Mouse (Mus musculus): ENCODE measurements around the gene Rgs9. TPM values are rescaled to one million over a fixed set of nuclear protein-coding genes. Genes with fewer than 3 reads are reported as not detected.
"Not testable (repeated sequence)": the region's sequence is repeated elsewhere in the genome, so short reads cannot be mapped to it uniquely, and the experiment has no call there.

The Rgs9 gene
- polyA plus RNA-seq (2014; fragmentation: Nextera tagmentation; extraction: Ambion mirVana), result 0.40 and 0.72 TPM in 2 replicates

DNA sequence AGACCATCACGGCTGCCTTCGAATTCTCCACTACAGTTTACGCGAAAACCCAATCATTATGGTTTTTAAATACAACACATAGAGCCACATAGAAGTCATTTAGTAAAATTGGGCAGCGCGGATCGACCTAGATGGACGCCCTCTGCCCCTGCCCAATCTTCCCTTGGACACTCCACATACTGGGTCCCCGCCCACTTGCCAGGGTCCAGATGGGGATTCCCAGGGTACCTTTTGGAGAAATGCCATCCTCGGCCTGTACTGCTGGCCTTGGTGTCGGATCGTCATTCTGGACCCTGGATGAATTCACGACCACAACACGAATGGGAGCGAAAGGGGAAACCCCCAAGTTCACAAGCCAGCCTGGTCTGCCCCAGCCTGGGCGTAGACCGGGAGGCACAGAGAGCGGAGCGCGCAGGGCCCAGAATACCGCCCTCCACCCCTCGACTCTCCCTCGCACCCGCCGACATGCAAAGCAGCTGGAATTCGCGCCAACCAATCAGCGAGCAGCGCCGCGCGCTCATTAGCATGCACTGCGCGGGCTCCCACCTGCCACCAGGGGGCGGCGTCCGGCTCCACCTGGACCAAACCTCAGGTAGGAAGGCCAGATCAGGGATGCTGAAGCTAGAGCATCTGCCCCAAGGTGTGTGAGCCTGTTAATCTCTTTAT, at the start of gene Rgs9:
Gene Rgs9, minus strand, starts transcription at position 420 of the 666 bp plus-strand sequence.
- H3K27me3 ChIP-seq (ENCODE audit: control insufficient read depth, insufficient read depth, low read length), result peaks cover 22% of the 10 kb centered on the region
- no peaks in the 10 kb centered on the region for H3K36me3 ChIP-seq (ENCODE audit: control insufficient read depth, insufficient read depth, low read length)
- H3K9ac ChIP-seq (ENCODE audit: low read depth, low read length), result no peak within 1 kb of the TSS

DNA sequence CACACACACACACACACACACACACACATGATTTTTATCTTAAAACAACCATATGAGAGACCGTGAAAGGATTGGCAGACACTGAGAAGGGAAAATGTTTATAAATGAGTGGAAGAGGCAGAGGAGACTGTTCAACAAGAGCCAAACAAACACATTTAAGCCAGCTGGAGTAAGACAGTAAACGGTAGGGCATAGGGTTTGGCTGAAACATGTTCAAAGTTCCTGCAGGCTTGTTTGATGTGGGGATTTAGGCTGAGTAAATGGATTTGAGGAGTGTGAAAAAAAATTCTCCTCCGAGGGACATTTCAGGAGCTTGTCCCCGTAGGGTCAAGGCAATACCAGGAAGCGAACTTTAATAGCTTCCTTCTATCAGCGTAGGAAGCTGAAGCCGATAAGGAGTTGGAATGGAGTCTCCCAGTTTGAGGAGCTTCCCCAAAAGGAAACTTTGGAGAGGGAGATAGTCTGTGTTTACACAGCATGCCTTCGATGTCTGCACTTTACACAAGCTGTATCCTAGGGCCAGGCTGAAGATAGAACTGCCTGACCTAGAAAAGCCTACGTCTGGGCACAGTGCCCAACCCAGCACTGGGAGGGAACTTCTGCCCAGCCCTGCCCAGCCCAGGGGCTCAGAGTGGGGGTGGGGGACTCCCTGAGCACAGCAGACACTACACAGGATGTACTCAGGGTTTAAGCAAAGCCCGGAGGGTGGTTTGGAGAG, 49.5 kb upstream of the Rgs9 start:
- Histone ChIP-seq H3K4me3 (ENCODE audit: low read depth, low read length) (no peak overlapping the region), H3K9me3 (replicated peaks; ENCODE audit: control insufficient read depth, low read length) (no peaks in the 10 kb centered on the region), H3K36me3 (ENCODE audit: control insufficient read depth, insufficient read depth, low read length) (no peaks in the 10 kb centered on the region), H3K4me1 (ENCODE audit: control insufficient read depth, insufficient read depth, low read length) (peaks cover 43% of the 10 kb centered on the region), H3K9ac (ENCODE audit: low read depth, low read length) (peak overlapping the region; percentile 46; the same call in 1 of the 2 replicates), H3K4me2 (peak overlapping the region; percentile 46), H3K27ac (ENCODE audit: low read depth, low read length) (peak overlapping the region; percentile 64), H3K27me3 (ENCODE audit: control insufficient read depth, insufficient read depth, low read length) (no peaks in the 10 kb centered on the region)
- peak; percentile 84 for ATAC-seq (replicated peaks; ENCODE audit: insufficient number of reproducible peaks, low FRiP score, low TSS enrichment)
- WGBS (ENCODE audit: insufficient replicate concordance), result 16% methylated on average over 10 of the region's 10 CpGs

More for the DNA sequence above, at the start of gene Rgs9:
- Histone ChIP-seq H3K27ac (ENCODE audit: low read depth, low read length) (no peak within 1 kb of the TSS), H3K4me3 (ENCODE audit: low read depth, low read length) (peak within 1 kb of the TSS; percentile 30), H3K4me2 (peak within 1 kb of the TSS; percentile 67), H3K4me1 (ENCODE audit: control insufficient read depth, insufficient read depth, low read length) (no peaks in the 10 kb centered on the region), H3K9me3 (replicated peaks; ENCODE audit: control insufficient read depth, low read length) (no peaks in the 10 kb centered on the region)
- 8% methylated on average over 37 of the region's 37 CpGs for WGBS (ENCODE audit: insufficient replicate concordance)
- peak; percentile 86 for ATAC-seq (replicated peaks; ENCODE audit: insufficient number of reproducible peaks, low FRiP score, low TSS enrichment)

DNA sequence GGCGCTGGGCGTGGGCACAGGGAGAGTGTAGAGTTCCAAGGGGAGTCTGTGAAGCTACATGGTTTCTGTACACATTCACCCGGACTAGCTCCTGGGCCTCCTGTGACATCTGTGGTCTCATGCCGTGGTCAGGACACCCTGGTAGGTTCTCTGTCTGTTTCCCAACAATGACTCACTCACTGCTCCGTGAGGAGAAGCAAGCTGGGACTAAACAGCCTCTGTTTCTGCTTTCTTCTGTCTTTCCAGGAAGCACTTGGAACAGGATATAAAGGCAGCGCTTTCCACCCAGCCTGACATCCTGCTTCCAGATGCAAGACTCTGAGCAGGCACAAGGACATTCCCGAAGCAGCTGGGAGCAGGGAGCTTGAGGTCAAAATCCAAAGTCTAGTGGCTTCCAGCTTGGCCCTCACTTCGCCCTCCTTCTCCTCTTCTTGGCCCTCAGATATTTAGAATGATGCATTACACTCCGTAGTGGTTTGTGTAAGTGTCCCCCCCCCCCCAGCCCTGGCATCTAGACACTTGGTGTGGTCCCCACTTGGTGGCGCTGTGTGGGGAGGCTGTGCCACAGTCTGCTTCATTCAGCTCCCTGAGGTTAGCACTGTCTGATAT, 46.2 kb upstream of the Rgs9 start:
- Histone ChIP-seq H3K36me3 (ENCODE audit: control insufficient read depth, insufficient read depth, low read length) (no peaks in the 10 kb centered on the region), H3K27ac (ENCODE audit: low read depth, low read length) (peak overlapping the region; percentile 76), H3K4me2 (peak overlapping the region; percentile 55), H3K4me3 (ENCODE audit: low read depth, low read length) (peak overlapping the region; percentile 19), H3K9ac (ENCODE audit: low read depth, low read length) (no peak overlapping the region), H3K4me1 (ENCODE audit: control insufficient read depth, insufficient read depth, low read length) (peaks cover 38% of the 10 kb centered on the region), H3K9me3 (replicated peaks; ENCODE audit: control insufficient read depth, low read length) (no peaks in the 10 kb centered on the region), H3K27me3 (ENCODE audit: control insufficient read depth, insufficient read depth, low read length) (no peaks in the 10 kb centered on the region)
- WGBS (ENCODE audit: insufficient replicate concordance), result 16% methylated on average over 10 of the region's 10 CpGs
- ATAC-seq (replicated peaks; ENCODE audit: insufficient number of reproducible peaks, low FRiP score, low TSS enrichment), result no peak

DNA sequence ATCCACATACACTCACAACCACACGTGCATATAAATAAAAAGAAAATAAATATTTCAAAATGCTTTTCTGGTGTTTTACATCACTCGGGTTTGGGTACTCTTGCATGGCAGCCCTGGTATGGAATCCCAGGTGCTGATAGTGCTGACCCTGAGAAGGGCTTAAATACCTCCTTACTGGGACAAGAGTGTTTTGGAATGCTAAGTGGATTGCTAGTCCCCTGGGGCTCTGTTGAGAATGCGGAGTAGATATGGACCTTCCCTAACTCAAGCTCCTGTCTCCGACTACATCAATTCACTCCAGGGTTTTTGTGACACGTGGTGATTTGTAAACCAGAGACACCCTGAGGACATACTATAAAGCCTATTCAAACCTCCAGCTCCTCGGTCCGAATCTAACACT, 45.6 kb upstream of the Rgs9 start:
- Histone ChIP-seq H3K9me3 (replicated peaks; ENCODE audit: control insufficient read depth, low read length) (no peaks in the 10 kb centered on the region), H3K36me3 (ENCODE audit: control insufficient read depth, insufficient read depth, low read length) (no peaks in the 10 kb centered on the region), H3K9ac (ENCODE audit: low read depth, low read length) (no peak overlapping the region), H3K4me3 (ENCODE audit: low read depth, low read length) (peak overlapping the region; percentile 19), H3K4me1 (ENCODE audit: control insufficient read depth, insufficient read depth, low read length) (peaks cover 38% of the 10 kb centered on the region), H3K27me3 (ENCODE audit: control insufficient read depth, insufficient read depth, low read length) (no peaks in the 10 kb centered on the region), H3K27ac (ENCODE audit: low read depth, low read length) (peak overlapping the region; percentile 76), H3K4me2 (peak overlapping the region; percentile 55)
- no peak for ATAC-seq (replicated peaks; ENCODE audit: insufficient number of reproducible peaks, low FRiP score, low TSS enrichment)
- 19% methylated on average over 7 of the region's 7 CpGs for WGBS (ENCODE audit: insufficient replicate concordance)

DNA sequence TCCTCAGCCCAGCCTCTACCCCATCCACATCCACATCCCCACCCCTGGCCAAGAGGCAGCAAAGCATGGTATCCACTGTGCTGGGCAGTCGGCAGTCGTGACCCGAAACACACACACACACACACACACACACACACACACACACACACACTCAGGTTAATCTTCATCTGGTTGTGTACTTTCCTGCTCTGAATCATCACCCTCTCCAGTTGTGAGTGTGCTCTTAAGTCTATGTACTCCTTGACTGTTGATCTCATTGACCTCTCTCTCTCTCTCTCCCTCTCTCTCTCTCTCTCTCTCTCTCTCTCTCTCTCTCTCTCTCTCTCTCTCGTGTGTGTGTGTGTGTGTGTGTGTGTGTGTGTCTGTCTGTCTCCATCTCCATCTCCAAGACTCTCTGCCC, 44.7 kb upstream of the Rgs9 start:
- H3K9ac ChIP-seq (ENCODE audit: low read depth, low read length); H3K36me3 ChIP-seq (ENCODE audit: control insufficient read depth, insufficient read depth, low read length); H3K9me3 ChIP-seq (replicated peaks; ENCODE audit: control insufficient read depth, low read length); H3K27ac ChIP-seq (ENCODE audit: low read depth, low read length); H3K4me3 ChIP-seq (ENCODE audit: low read depth, low read length); H3K27me3 ChIP-seq (ENCODE audit: control insufficient read depth, insufficient read depth, low read length); ATAC-seq (replicated peaks; ENCODE audit: insufficient number of reproducible peaks, low FRiP score, low TSS enrichment); H3K4me2 ChIP-seq: not testable (repeated sequence)
- WGBS (ENCODE audit: insufficient replicate concordance), result 84% methylated on average over 3 of the region's 4 CpGs
- H3K4me1 ChIP-seq (ENCODE audit: control insufficient read depth, insufficient read depth, low read length), result peaks cover 29% of the 10 kb centered on the region

DNA sequence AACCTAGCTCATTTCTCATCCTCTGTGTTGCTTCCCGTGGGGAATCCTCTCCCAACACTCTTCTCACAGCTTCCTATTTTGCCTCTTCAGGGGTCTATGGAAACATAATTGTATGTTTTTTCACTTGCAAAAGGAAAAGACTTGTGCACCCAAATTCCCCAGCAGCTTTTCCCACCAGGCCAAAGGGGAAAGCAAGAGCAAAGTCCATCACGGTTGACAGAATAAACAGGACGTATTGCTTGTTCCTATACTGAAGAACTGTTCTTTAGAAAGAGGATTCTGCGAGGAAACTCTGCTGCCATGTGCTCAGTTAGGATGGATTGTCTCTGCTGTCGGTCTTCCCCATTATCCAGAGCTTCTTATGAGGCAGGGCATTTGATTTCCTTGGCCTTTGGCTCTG, 42.6 kb upstream of the Rgs9 start:
- no peak for ATAC-seq (replicated peaks; ENCODE audit: insufficient number of reproducible peaks, low FRiP score, low TSS enrichment)
- no peak overlapping the region for H3K27ac ChIP-seq (ENCODE audit: low read depth, low read length)
- H3K4me1 ChIP-seq (ENCODE audit: control insufficient read depth, insufficient read depth, low read length), result peaks cover 18% of the 10 kb centered on the region
- no peak overlapping the region for H3K4me2 ChIP-seq
- WGBS (ENCODE audit: insufficient replicate concordance), result 77% methylated on average over 5 of the region's 5 CpGs
- H3K9me3 ChIP-seq (replicated peaks; ENCODE audit: control insufficient read depth, low read length), result no peaks in the 10 kb centered on the region
- H3K36me3 ChIP-seq (ENCODE audit: control insufficient read depth, insufficient read depth, low read length), result no peaks in the 10 kb centered on the region
- no peak overlapping the region for H3K9ac ChIP-seq (ENCODE audit: low read depth, low read length)
- H3K4me3 ChIP-seq (ENCODE audit: low read depth, low read length), result no peak overlapping the region
- H3K27me3 ChIP-seq (ENCODE audit: control insufficient read depth, insufficient read depth, low read length), result no peaks in the 10 kb centered on the region

DNA sequence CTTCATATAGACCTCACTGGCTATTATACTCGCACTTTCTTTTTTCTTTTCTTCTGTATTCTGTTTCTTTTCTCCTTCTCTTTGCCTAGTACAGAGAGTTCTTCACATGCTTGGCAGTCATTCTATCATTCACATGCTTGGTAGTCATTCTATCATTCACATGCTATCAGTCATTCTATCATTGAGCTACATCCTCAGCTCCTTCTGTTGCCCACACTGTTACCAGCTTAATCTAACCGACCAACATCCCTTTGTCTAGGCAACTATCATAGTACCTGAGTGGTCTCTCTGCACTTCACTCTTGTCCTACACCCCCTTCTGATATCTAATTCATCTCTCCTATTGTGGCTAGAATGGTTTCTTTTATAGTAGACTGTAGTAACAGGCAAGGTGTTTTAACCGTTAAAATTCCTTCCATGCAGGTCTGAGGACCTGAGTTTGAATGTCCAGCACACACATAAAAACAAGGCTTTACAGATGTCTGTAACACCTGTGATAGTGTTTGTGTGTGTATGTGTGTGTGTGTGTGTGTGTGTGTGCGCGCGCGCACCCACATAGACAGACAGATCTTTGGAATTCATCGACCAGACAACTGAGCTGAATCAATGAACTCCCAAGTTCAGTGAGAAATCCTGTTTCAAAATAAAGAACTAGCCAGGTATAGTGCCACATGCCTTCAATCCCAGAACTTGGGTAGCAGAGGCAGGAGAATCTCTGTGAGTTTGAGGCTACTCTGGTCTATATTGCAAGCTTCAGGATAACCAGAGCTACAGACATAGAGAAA, 41.4 kb upstream of the Rgs9 start:
- Histone ChIP-seq H3K4me3 (ENCODE audit: low read depth, low read length) (no peak overlapping the region), H3K9ac (ENCODE audit: low read depth, low read length) (no peak overlapping the region), H3K4me2 (no peak overlapping the region), H3K4me1 (ENCODE audit: control insufficient read depth, insufficient read depth, low read length) (peaks cover 13% of the 10 kb centered on the region), H3K9me3 (replicated peaks; ENCODE audit: control insufficient read depth, low read length) (no peaks in the 10 kb centered on the region), H3K27ac (ENCODE audit: low read depth, low read length) (no peak overlapping the region), H3K27me3 (ENCODE audit: control insufficient read depth, insufficient read depth, low read length) (no peaks in the 10 kb centered on the region), H3K36me3 (ENCODE audit: control insufficient read depth, insufficient read depth, low read length) (no peaks in the 10 kb centered on the region)
- 89% methylated on average over 8 of the region's 8 CpGs for WGBS (ENCODE audit: insufficient replicate concordance)
- ATAC-seq (replicated peaks; ENCODE audit: insufficient number of reproducible peaks, low FRiP score, low TSS enrichment), result no peak

DNA sequence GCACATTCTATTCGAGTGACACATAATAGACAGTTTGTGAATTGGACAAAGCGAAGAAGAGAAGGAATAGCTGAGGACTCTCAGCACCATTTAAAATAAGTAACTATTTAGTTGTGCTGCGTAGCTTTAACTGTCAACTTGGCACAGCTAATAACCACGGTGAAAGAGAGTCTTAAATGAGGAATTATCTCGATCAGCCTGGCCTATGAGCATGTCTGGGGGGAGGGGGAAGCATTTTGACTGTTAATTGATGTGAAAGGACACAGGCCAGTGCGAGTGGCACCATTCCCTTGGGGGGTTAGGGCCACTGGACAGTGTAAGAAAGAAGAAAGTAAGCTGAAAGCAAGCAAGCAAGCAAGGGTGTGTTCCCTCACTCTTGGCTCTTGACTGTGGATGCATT, 38.0 kb upstream of the Rgs9 start:
- no peaks in the 10 kb centered on the region for H3K9me3 ChIP-seq (replicated peaks; ENCODE audit: control insufficient read depth, low read length)
- H3K36me3 ChIP-seq (ENCODE audit: control insufficient read depth, insufficient read depth, low read length), result no peaks in the 10 kb centered on the region
- no peak overlapping the region for H3K4me2 ChIP-seq
- 54% methylated on average over 6 of the region's 6 CpGs for WGBS (ENCODE audit: insufficient replicate concordance)
- H3K4me1 ChIP-seq (ENCODE audit: control insufficient read depth, insufficient read depth, low read length), result peaks cover 3% of the 10 kb centered on the region; the same call in 1 of the 2 replicates
- no peak overlapping the region for H3K27ac ChIP-seq (ENCODE audit: low read depth, low read length)
- no peaks in the 10 kb centered on the region for H3K27me3 ChIP-seq (ENCODE audit: control insufficient read depth, insufficient read depth, low read length)
- no peak for ATAC-seq (replicated peaks; ENCODE audit: insufficient number of reproducible peaks, low FRiP score, low TSS enrichment)
- H3K9ac ChIP-seq (ENCODE audit: low read depth, low read length), result no peak overlapping the region
- H3K4me3 ChIP-seq (ENCODE audit: low read depth, low read length), result no peak overlapping the region

All from heart, embryonic 11.5 days (tissue).